Mouse (Mus musculus) lung, postnatal 0 days (tissue): ENCODE results near the gene Dcst1.

ENCODE experiments used
- CTCF ChIP-seq: IDR thresholded peaks from 2 replicates; pipeline ENCODE4 v1.5.1; 2016; ENCODE audit warnings: antibody characterized with exemption, mild to moderate bottlenecking
- EP300 ChIP-seq: IDR thresholded peaks from 2 replicates; pipeline ENCODE4 v1.6.1; 2016; ENCODE audit warnings: antibody characterized with exemption, mild to moderate bottlenecking, control low read depth

DNA sequence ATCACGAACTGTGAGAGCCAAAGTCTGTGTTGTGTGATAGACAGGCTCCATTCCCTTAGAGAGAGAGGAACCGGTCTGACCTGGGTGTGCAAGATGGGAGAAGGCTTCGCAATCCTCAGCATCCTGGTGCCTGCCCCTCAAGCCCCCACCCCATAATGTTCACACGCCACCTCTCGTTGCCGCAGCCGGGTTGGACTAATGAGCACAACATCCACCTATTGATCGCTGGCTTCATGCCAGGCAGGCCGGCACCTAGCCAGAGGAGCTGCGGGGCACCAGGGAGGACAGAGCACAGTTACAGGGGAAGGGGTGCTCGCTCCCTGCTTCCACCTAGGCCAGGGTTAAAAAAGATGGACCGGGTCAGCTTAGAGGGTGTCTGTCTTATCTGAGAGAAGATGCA is 32.6 kb downstream of the Dcst1 start:
- TF ChIP-seq CTCF (no peak), EP300 (no peak)
